Mouse (Mus musculus) ovary, adult 10 weeks (tissue): ENCODE data around the gene Mrpl21. TPM values are rescaled to one million over a fixed set of nuclear protein-coding genes. Genes with fewer than 3 reads are reported as not detected.

Experiments
- polyA plus RNA-seq: library from polyadenylated mRNA; stranded (reverse); fragments of 350-450 nt; fragmentation: Illumina TruSeq; extraction: RNeasy Lipid Tissue Mini Kit (QIAGEN cat#74804); gene quantifications from one replicate; pipeline ENCODE4 v1.2.3, GENCODE M21; 2014

The Mrpl21 gene
- polyA plus RNA-seq, result 49.5 TPM

DNA sequence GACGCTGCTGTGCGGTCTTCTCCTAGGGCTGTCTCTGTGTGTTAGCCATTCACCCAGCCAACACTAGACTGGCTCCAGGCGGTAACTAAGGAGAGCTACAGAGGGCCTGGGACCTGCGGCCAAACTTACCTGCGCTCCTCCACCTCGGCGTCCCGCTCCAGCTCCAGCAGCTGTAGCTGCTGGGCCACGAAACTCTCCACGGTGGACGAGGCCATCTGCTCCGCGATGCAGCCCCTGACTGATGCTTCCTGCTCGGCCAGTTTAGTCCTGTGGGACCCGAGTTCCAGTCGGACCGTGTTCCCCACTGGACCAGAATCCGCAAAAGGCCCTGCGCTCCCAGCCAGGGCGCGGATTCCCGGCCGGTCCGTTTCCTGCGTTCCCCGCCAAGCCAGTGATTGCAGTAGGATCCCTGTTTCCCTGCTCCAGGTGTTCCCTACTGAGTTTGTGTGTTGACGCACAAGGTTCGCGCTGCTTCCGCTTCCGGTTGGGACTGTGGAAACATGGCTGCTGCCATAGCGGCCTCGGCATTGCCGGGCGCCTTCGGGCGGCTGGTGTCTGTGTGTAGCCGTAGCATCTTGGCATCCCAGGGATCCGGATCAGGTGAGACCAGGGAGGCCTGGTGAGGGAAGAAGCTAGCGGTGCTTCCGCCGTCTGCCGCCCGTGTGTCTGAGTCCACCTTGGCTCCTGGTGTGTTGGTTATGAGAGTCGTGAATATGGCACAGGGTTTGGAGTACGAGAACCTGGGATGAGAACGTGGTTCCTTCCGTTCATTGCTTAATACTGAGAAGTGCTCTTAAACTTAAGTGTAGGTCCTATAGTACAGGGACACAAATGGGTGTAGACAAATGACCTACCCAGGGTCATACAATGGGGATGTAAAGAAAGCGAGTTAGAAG is at the start of gene Mrpl21, which contains the start of gene Ighmbp2:
TSS of gene Mrpl21 (plus strand) at position 330 of the 896 bp plus-strand sequence.
TSS of gene Ighmbp2 (minus strand) at position 446 of the 896 bp plus-strand sequence.

GRCm38 (mm10) chr19:3322261-3322969 is 39.7 kb downstream of the Mrpl21 start, which contains the start of gene Cpt1a:
Cpt1a (plus strand) TSS chr19:3322334.

Other genes starting within 250 kb of the Mrpl21 start
- 1.2 TPM for gene Ighmbp2, start 116 bp downstream of the Mrpl21 start, polyA plus RNA-seq
- gene Cpt1a, start 39.4 kb downstream of the Mrpl21 start, polyA plus RNA-seq, result 67.8 TPM
- not detected for gene Tesmin, start 106.0 kb downstream of the Mrpl21 start, polyA plus RNA-seq
- not detected for gene Gal, start 131.6 kb downstream of the Mrpl21 start, polyA plus RNA-seq